Mouse (Mus musculus): ENCODE results near the gene Rab25.

DNA sequence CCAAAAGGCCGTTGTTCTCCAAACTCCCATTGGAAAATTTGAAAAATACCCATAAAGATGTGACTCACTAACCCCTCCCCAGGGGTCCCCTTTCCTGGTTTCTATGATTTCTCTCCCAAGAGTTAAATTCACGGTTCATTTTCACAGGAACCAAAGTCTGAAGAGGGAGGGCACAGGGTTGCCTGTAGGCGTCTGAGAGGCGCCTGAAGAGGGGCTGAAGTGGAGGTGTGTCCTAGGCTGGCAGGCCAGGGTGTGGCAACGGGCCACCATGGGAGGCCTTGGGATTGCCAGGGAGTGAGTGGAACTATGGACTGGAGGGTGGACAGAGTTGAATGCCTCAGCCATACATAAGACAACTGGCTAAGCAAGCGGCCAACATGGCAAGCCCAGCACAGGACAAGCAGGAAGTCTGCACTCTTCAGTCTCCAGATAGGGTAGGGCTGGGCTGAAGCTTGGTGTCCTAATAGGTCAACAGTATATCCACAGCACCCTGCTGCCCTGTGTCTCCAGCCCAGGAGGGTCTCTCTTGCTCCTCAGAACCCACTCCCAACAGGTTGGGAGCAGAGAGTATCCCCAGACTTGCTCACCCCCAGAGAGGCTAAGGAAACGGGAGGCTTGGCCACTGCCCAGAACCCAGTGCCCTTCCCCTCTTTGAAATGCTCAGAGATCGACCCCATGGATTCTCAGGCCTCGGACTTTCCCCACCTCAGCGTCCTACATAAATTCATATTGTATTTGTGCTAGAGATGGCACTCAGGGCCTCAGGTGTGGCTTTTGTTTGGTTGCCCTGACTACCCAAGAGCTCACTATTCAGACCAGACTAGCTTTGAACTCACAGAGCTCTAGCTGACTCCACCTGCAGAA is 33.6 kb downstream of the Rab25 start:
- no peak for TF ChIP-seq MYOD1 (IDR thresholded peaks at IDR 0.05; ENCODE audit: control insufficient read depth, insufficient read length, low read depth)
- TF ChIP-seq CTCF (IDR thresholded peaks at IDR 0.05; ENCODE audit: control insufficient read depth, insufficient read depth, insufficient read length): no peak
- no peak for TF ChIP-seq CEBPB (IDR thresholded peaks at IDR 0.05; ENCODE audit: low read depth)
- TF ChIP-seq USF1 (IDR thresholded peaks at IDR 0.05; ENCODE audit: low read depth): no peak
- peak; percentile 15 for TF ChIP-seq MAX (IDR thresholded peaks at IDR 0.05)
- no peak for TF ChIP-seq FOSL1 (IDR thresholded peaks at IDR 0.05; ENCODE audit: insufficient read depth, low read length, poor library complexity, severe bottlenecking)

Data from C2C12 (cell line).